Mouse (Mus musculus) CH12.LX (cell line): ENCODE data around the gene Tspan9. TPM values are rescaled to one million over a fixed set of nuclear protein-coding genes. Genes with fewer than 3 reads are reported as not detected.

ENCODE experiments used
- DNase-seq: peaks from one replicate; pipeline ENCODE4 v3.0.0-alpha.2; 2013; ENCODE audit errors: extremely low read depth
- H3K27ac ChIP-seq: 2 replicates; pipeline ENCODE4 v1.5.1; 2012; ENCODE audit warnings: low read depth, mild to moderate bottlenecking, control low read depth, moderate library complexity; ENCODE audit not compliant: insufficient read depth
- H3K27me3 ChIP-seq: replicated peaks from 2 replicates; pipeline ENCODE3; 2012; ENCODE audit warnings: inconsistent platforms
- H3K36me3 ChIP-seq, 2 experiments: replicated peaks in 1 of 2; 2 replicates each; pipeline versions ENCODE3 to v1.6.1; 2012; ENCODE audit warnings: inconsistent platforms in 1 of 2, low read length in 1 of 2, mild to moderate bottlenecking in 1 of 2, mixed read lengths in 1 of 2, moderate library complexity in 1 of 2; ENCODE audit not compliant: control insufficient read depth in 1 of 2, insufficient read depth in 1 of 2
- H3K4me1 ChIP-seq, 2 experiments: 2 replicates each; pipeline ENCODE4 v1.6.1; 2012; ENCODE audit warnings: inconsistent platforms in 1 of 2, moderate library complexity in 1 of 2; ENCODE audit not compliant: insufficient read depth in 2 of 2, control insufficient read depth in 1 of 2
- H3K4me2 ChIP-seq: 2 replicates; pipeline ENCODE4 v1.6.1; 2012; ENCODE audit warnings: low read depth, mild to moderate bottlenecking, control low read depth; ENCODE audit not compliant: poor library complexity, insufficient read depth, severe bottlenecking
- H3K4me3 ChIP-seq, 3 experiments: fragments of 150-350 bp in 1 of 3; sonication (generic) in 1 of 3; replicated peaks in 1 of 3; 2 replicates each; pipeline versions ENCODE3 to v1.5.1; 2011 to 2012; ENCODE audit warnings: low read depth in 2 of 3, low read length in 2 of 3, mild to moderate bottlenecking in 2 of 3, moderate library complexity in 2 of 3, control low read depth in 1 of 3, improper control_type of control experiment in 1 of 3, inconsistent platforms in 1 of 3, mixed read lengths in 1 of 3; ENCODE audit not compliant: poor library complexity in 1 of 3
- H3K79me2 ChIP-seq: replicated peaks from 2 replicates; pipeline ENCODE4 v1.6.1; 2012; ENCODE audit warnings: mild to moderate bottlenecking, moderate library complexity; ENCODE audit not compliant: control insufficient read depth, poor library complexity, insufficient read depth, severe bottlenecking; ENCODE audit errors: extremely low read depth
- H3K9ac ChIP-seq: 2 replicates; pipeline ENCODE4 v1.6.1; 2012; ENCODE audit warnings: low read depth, mild to moderate bottlenecking, control low read depth, moderate library complexity; ENCODE audit not compliant: insufficient read depth
- H3K9me3 ChIP-seq: replicated peaks from 2 replicates; pipeline ENCODE3; 2012; ENCODE audit warnings: low read length, inconsistent platforms, mixed read lengths
- BHLHE40 ChIP-seq: IDR thresholded peaks from 2 replicates; pipeline ENCODE4 v1.6.1; 2011; ENCODE audit warnings: mild to moderate bottlenecking, low read depth, low read length, improper control_type of control experiment
- CHD2 ChIP-seq: IDR thresholded peaks from 2 replicates; pipeline ENCODE4 v1.6.1; 2011; ENCODE audit warnings: low read length, improper control_type of control experiment
- CTCF ChIP-seq, 2 experiments: IDR thresholded peaks in 1 of 2; conservative IDR thresholded peaks in 1 of 2; 2 replicates each; pipeline ENCODE4 v1.5.1; 2011 to 2012; ENCODE audit warnings: low read depth in 2 of 2, low read length in 2 of 2, improper control_type of control experiment in 1 of 2, inconsistent platforms in 1 of 2, mild to moderate bottlenecking in 1 of 2, moderate library complexity in 1 of 2
- E2F4 ChIP-seq: IDR thresholded peaks from 2 replicates; pipeline ENCODE4 v1.6.1; 2011; ENCODE audit warnings: low read depth, low read length, improper control_type of control experiment; ENCODE audit not compliant: insufficient replicate concordance
- ELF1 ChIP-seq: IDR thresholded peaks from 2 replicates; pipeline ENCODE4 v1.6.1; 2014; ENCODE audit warnings: low read depth, mild to moderate bottlenecking, inconsistent platforms, low read length, improper control_type of control experiment
- EP300 ChIP-seq: IDR thresholded peaks from 2 replicates; pipeline ENCODE4 v1.6.1; 2011; ENCODE audit warnings: low read length, improper control_type of control experiment
- ETS1 ChIP-seq: conservative IDR thresholded peaks from 2 replicates; pipeline ENCODE4 v1.6.1; 2012; ENCODE audit warnings: low read depth, mild to moderate bottlenecking, inconsistent platforms, low read length, improper control_type of control experiment, moderate library complexity
- GABPA ChIP-seq: IDR thresholded peaks from 2 replicates; pipeline ENCODE4 v1.6.1; 2012; ENCODE audit warnings: low read depth, low read length, improper control_type of control experiment, inconsistent platforms; ENCODE audit not compliant: insufficient replicate concordance
- HCFC1 ChIP-seq: IDR thresholded peaks from 2 replicates; pipeline ENCODE4 v1.6.1; 2012; ENCODE audit warnings: low read depth, mild to moderate bottlenecking, inconsistent platforms, low read length, improper control_type of control experiment
- JUND ChIP-seq: conservative IDR thresholded peaks from 2 replicates; pipeline ENCODE4 v1.6.1; 2011; ENCODE audit warnings: low read depth, low read length, improper control_type of control experiment
- MAZ ChIP-seq: IDR thresholded peaks from 2 replicates; pipeline ENCODE4 v1.6.1; 2012; ENCODE audit warnings: low read depth, mild to moderate bottlenecking, inconsistent platforms, low read length, improper control_type of control experiment, moderate library complexity
- MEF2A ChIP-seq: IDR thresholded peaks from 2 replicates; pipeline ENCODE4 v1.6.1; 2014; ENCODE audit warnings: low read depth, mild to moderate bottlenecking, inconsistent platforms, low read length, improper control_type of control experiment, borderline replicate concordance
- MXI1 ChIP-seq: IDR thresholded peaks from 2 replicates; pipeline ENCODE4 v1.6.1; 2011; ENCODE audit warnings: mild to moderate bottlenecking, low read depth, low read length, improper control_type of control experiment
- NELFE ChIP-seq: IDR thresholded peaks from 2 replicates; pipeline ENCODE4 v1.6.1; 2011; ENCODE audit warnings: low read depth, low read length, improper control_type of control experiment
- NRF1 ChIP-seq: IDR thresholded peaks from 2 replicates; pipeline ENCODE4 v1.6.1; 2014; ENCODE audit warnings: low read depth, mild to moderate bottlenecking, inconsistent platforms, low read length, improper control_type of control experiment, moderate library complexity
- TBP ChIP-seq: conservative IDR thresholded peaks from 2 replicates; pipeline ENCODE4 v1.6.1; 2011; ENCODE audit warnings: low read depth, low read length, improper control_type of control experiment
- TCF12 ChIP-seq: IDR thresholded peaks from 2 replicates; pipeline ENCODE4 v1.6.1; 2014; ENCODE audit warnings: low read depth, mild to moderate bottlenecking, inconsistent platforms, low read length, improper control_type of control experiment
- USF1 ChIP-seq: IDR thresholded peaks from 2 replicates; pipeline ENCODE4 v1.6.1; 2014; ENCODE audit warnings: low read depth, mild to moderate bottlenecking, inconsistent platforms, low read length, improper control_type of control experiment
- ZC3H11A ChIP-seq: IDR thresholded peaks from 2 replicates; pipeline ENCODE4 v1.6.1; 2012; ENCODE audit warnings: low read depth, mild to moderate bottlenecking, inconsistent platforms, low read length, improper control_type of control experiment
- ZNF384 ChIP-seq: IDR thresholded peaks from 2 replicates; pipeline ENCODE4 v1.6.1; 2012; ENCODE audit warnings: low read depth, low read length, improper control_type of control experiment, inconsistent platforms
- dilution Hi-C: fragments of 300-500 bp; cut with MboI; formaldehyde crosslinking; loops from 2 replicates; pipeline ENCODE4 v1.14.3; 2020; ENCODE audit warnings: low sequenced_read_pairs; ENCODE audit not compliant: extremely low pct_unique_long_range_greater_than_20kb, extremely low pct_ligation_motif_present
- in situ Hi-C: fragments of 300-500 bp; cut with MboI; formaldehyde crosslinking; loops from 3 replicates; pipeline ENCODE4 v1.14.3; 2019; ENCODE audit warnings: low sequenced_read_pairs, low pct_ligation_motif_present, low pct_unique_long_range_greater_than_20kb, mixed read lengths
- polyA plus RNA-seq: library from polyadenylated mRNA; unstranded; fragments of >175 nt; gene quantifications from 2 replicates; pipeline ENCODE4 v1.2.1, GENCODE M21; 2012; ENCODE audit warnings: low read depth; ENCODE audit not compliant: insufficient read length
- total RNA-seq, 2 experiments: library from RNA; depleted of rRNA; stranded (reverse); fragments of 300-350 nt in 1 of 2; fragments of >200 nt in 1 of 2; gene quantifications; 2 replicates each; pipeline ENCODE4 v1.2.3; 2012 to 2014

Tspan9 gene
- total and polyA plus RNA-seq, 3 experiments, result 0.40 to 0.98 (median 0.71) TPM

- Histone ChIP-seq H3K4me3 (no peak overlapping the region), H3K27me3 (peaks cover 81% of the 10 kb centered on the region), H3K4me2 (no peak overlapping the region), H3K27ac (no peak overlapping the region), H3K9ac (no peak overlapping the region), H3K79me2 (no peaks in the 10 kb centered on the region), H3K36me3 (no peaks in the 10 kb centered on the region), H3K9me3 (peaks cover 2% of the 10 kb centered on the region), H3K4me1 (no peaks in the 10 kb centered on the region)
- DNase-seq, result no peak
- TF ChIP-seq GABPA (no peak), MAZ (no peak), CTCF (conservative IDR thresholded peaks at IDR 0.05 in 1 of 2, IDR thresholded peaks at IDR 0.05 in 1 of 2; ENCODE audit: low read depth in 2 of 2, low read length in 2 of 2) (no peak), ZC3H11A (no peak), EP300 (no peak), MEF2A (no peak), E2F4 (no peak), ZNF384 (no peak), ETS1 (no peak), MXI1 (no peak), NELFE (no peak), NRF1 (no peak), TBP (no peak), JUND (no peak), ELF1 (no peak), CHD2 (no peak), BHLHE40 (no peak), HCFC1 (no peak)
- dilution Hi-C loops (no loop called here), in situ Hi-C loops (no loop called here)
These were observed 113.7 kb downstream of the Tspan9 start for GRCm38 (mm10) chr6:128029517-128030348.

DNA sequence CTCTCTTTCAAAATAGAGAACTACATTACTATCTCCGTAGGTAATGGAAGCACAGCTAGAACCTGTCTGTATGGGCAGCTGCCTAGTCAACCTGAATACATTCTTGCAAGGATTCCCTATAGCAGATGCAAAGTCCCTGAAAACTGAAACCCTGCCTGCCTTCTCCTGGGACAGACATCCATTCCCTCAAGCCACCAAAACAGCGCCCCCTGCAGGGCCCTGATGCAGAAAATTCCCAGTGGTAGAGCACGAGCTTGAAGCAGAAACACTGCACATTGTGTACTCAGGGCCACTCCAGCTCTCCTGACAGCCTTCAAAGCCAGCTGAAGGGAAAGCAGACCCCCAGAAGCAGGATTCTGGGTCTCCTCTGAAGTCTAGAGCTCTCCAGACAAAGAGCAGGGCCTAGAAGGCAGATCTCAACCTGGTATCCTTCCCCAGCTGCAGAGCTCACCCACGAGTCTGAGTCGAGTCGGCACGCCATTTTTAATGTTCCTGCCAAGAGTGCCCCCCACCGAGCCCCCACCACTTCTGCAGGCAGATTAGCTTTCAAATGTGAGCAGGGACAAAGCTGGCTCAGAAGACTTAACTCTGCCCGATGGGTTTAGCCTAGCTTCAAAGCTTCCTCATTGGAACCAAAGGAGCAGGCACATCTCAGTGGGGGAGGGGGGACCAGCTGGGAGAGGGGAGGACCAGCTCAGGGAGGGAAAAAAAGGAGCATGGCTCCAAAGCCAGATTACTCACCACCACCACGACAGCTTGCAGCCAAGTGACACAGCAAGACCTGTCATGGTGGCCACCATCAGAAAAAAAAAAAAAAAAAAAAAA lies 115.1 kb downstream of the Tspan9 start:
- peak; percentile 8 for DNase-seq
- Histone ChIP-seq H3K36me3 (no peaks in the 10 kb centered on the region), H3K27ac (no peak overlapping the region), H3K4me2 (no peak overlapping the region), H3K79me2 (no peaks in the 10 kb centered on the region), H3K27me3 (peaks cover 83% of the 10 kb centered on the region), H3K9me3 (no peaks in the 10 kb centered on the region), H3K4me1 (no peaks in the 10 kb centered on the region), H3K4me3 (no peak overlapping the region), H3K9ac (no peak overlapping the region)
- TF ChIP-seq CTCF (conservative IDR thresholded peaks at IDR 0.05 in 1 of 2, IDR thresholded peaks at IDR 0.05 in 1 of 2; ENCODE audit: low read depth in 2 of 2, low read length in 2 of 2), result peak in 1 of 2 experiments; percentile 33; a peak in 2 of 4 replicates
- no peak for TF ChIP-seq USF1
- no peak for TF ChIP-seq TCF12
- dilution Hi-C loops (no loop called here), in situ Hi-C loops (no loop called here)
